Mouse (Mus musculus) brain, embryonic 14.5 days (tissue): ENCODE measurements around the gene Spin1.

Source experiments
- CTCF ChIP-seq: fragments of 200-500 bp; IDR thresholded peaks from 2 replicates; pipeline ENCODE4 v1.5.1; 2012; ENCODE audit warnings: inconsistent platforms, mild to moderate bottlenecking, moderate library complexity, borderline replicate concordance; ENCODE audit not compliant: insufficient read depth, insufficient read length; ENCODE audit errors: extremely low read depth
- POLR2A ChIP-seq: fragments of 200-500 bp; IDR thresholded peaks from 2 replicates; pipeline ENCODE4 v1.6.1; 2012; ENCODE audit warnings: mild to moderate bottlenecking, inconsistent platforms, borderline replicate concordance; ENCODE audit not compliant: poor library complexity, insufficient read depth, insufficient read length, severe bottlenecking; ENCODE audit errors: extremely low read depth

- TF ChIP-seq POLR2A, result no peak
- TF ChIP-seq CTCF, result no peak
These were observed 7.2 kb upstream of the Spin1 start for GRCm38 (mm10) chr13:51093430-51093829.
